Mouse (Mus musculus): ENCODE results near the gene Cwc22. TPM values are rescaled to one million over a fixed set of nuclear protein-coding genes. Genes with fewer than 3 reads are reported as not detected.

Cwc22 gene
- polyA plus RNA-seq, 1 experiment = 5.7 TPM

- Histone ChIP-seq H3K36me3 (ENCODE audit: control insufficient read depth, insufficient read depth, low read length) (peaks cover 2% of the 10 kb centered on the region), H3K27ac (ENCODE audit: insufficient read depth, low read depth, low read length) (no peak overlapping the region), H3K27me3 (replicated peaks; ENCODE audit: control insufficient read depth, insufficient read depth, low read length) (no peaks in the 10 kb centered on the region), H3K4me3 (ENCODE audit: insufficient read depth, low read depth, low read length) (no peak overlapping the region), H3K4me1 (ENCODE audit: control insufficient read depth, insufficient read depth, low read length) (no peaks in the 10 kb centered on the region)
- TF ChIP-seq POLR2A (IDR thresholded peaks at IDR 0.05; ENCODE audit: low read depth, low read length) = no peak
- TF ChIP-seq CTCF (conservative IDR thresholded peaks at IDR 0.05; ENCODE audit: insufficient read depth, insufficient read length, low read depth, low read length) = no peak
- WGBS = 91% methylated on average over 7 of the region's 7 CpGs
- DNase-seq = no peak
Observed at GRCm38 (mm10) chr2:77926468-77926867, 19.7 kb downstream of the Cwc22 start.

- H3K36me3 ChIP-seq (ENCODE audit: control insufficient read depth, insufficient read depth, low read length) = peaks cover 2% of the 10 kb centered on the region
Observed at GRCm38 (mm10) chr2:77925997-77926396, 20.2 kb downstream of the Cwc22 start.

GRCm38 (mm10) chr2:77925187-77925924 is 20.8 kb downstream of the Cwc22 start:
- no peak overlapping the region for H3K4me3 ChIP-seq (ENCODE audit: insufficient read depth, low read depth, low read length)
- DNase-seq = no peak
- peaks cover 2% of the 10 kb centered on the region for H3K36me3 ChIP-seq (ENCODE audit: control insufficient read depth, insufficient read depth, low read length)
- no peaks in the 10 kb centered on the region for H3K4me1 ChIP-seq (ENCODE audit: control insufficient read depth, insufficient read depth, low read length)
- TF ChIP-seq POLR2A (IDR thresholded peaks at IDR 0.05; ENCODE audit: low read depth, low read length) (no peak), CTCF (conservative IDR thresholded peaks at IDR 0.05; ENCODE audit: insufficient read depth, insufficient read length, low read depth, low read length) (no peak)
- no peaks in the 10 kb centered on the region for H3K27me3 ChIP-seq (replicated peaks; ENCODE audit: control insufficient read depth, insufficient read depth, low read length)
- no peak overlapping the region for H3K27ac ChIP-seq (ENCODE audit: insufficient read depth, low read depth, low read length)
- 55% methylated on average over 7 of the region's 7 CpGs for WGBS

More at GRCm38 (mm10) chr2:77925997-77926396, 20.2 kb downstream of the Cwc22 start:
- Histone ChIP-seq H3K27ac (ENCODE audit: insufficient read depth, low read depth, low read length) (no peak overlapping the region), H3K4me3 (ENCODE audit: insufficient read depth, low read depth, low read length) (no peak overlapping the region), H3K27me3 (replicated peaks; ENCODE audit: control insufficient read depth, insufficient read depth, low read length) (no peaks in the 10 kb centered on the region), H3K4me1 (ENCODE audit: control insufficient read depth, insufficient read depth, low read length) (no peaks in the 10 kb centered on the region)
- WGBS = 92% methylated on average over 2 of the region's 2 CpGs
- no peak for TF ChIP-seq POLR2A (IDR thresholded peaks at IDR 0.05; ENCODE audit: low read depth, low read length)
- TF ChIP-seq CTCF (conservative IDR thresholded peaks at IDR 0.05; ENCODE audit: insufficient read depth, insufficient read length, low read depth, low read length) = no peak
- DNase-seq = no peak

- Histone ChIP-seq H3K27ac (ENCODE audit: insufficient read depth, low read depth, low read length) (no peak overlapping the region), H3K27me3 (replicated peaks; ENCODE audit: control insufficient read depth, insufficient read depth, low read length) (no peaks in the 10 kb centered on the region), H3K4me1 (ENCODE audit: control insufficient read depth, insufficient read depth, low read length) (no peaks in the 10 kb centered on the region), H3K36me3 (ENCODE audit: control insufficient read depth, insufficient read depth, low read length) (peaks cover 5% of the 10 kb centered on the region), H3K4me3 (ENCODE audit: insufficient read depth, low read depth, low read length) (no peak overlapping the region)
- 96% methylated on average over 3 of the region's 3 CpGs for WGBS
- no peak for DNase-seq
- TF ChIP-seq POLR2A (IDR thresholded peaks at IDR 0.05; ENCODE audit: low read depth, low read length) (no peak), CTCF (conservative IDR thresholded peaks at IDR 0.05; ENCODE audit: insufficient read depth, insufficient read length, low read depth, low read length) (no peak)
Observed at GRCm38 (mm10) chr2:77924003-77924402, 22.2 kb downstream of the Cwc22 start.

GRCm38 (mm10) chr2:77923182-77923581 is 23.0 kb downstream of the Cwc22 start:
- Histone ChIP-seq H3K4me3 (ENCODE audit: insufficient read depth, low read depth, low read length) (no peak overlapping the region), H3K27ac (ENCODE audit: insufficient read depth, low read depth, low read length) (no peak overlapping the region), H3K36me3 (ENCODE audit: control insufficient read depth, insufficient read depth, low read length) (peaks cover 5% of the 10 kb centered on the region), H3K27me3 (replicated peaks; ENCODE audit: control insufficient read depth, insufficient read depth, low read length) (no peaks in the 10 kb centered on the region), H3K4me1 (ENCODE audit: control insufficient read depth, insufficient read depth, low read length) (no peaks in the 10 kb centered on the region)
- no peak for DNase-seq
- no peak for TF ChIP-seq POLR2A (IDR thresholded peaks at IDR 0.05; ENCODE audit: low read depth, low read length)
- no peak for TF ChIP-seq CTCF (conservative IDR thresholded peaks at IDR 0.05; ENCODE audit: insufficient read depth, insufficient read length, low read depth, low read length)
- 94% methylated on average over 8 of the region's 8 CpGs for WGBS

- H3K4me3 ChIP-seq (ENCODE audit: insufficient read depth, low read depth, low read length) = no peak overlapping the region
- H3K36me3 ChIP-seq (ENCODE audit: control insufficient read depth, insufficient read depth, low read length) = peaks cover 6% of the 10 kb centered on the region
- TF ChIP-seq CTCF (conservative IDR thresholded peaks at IDR 0.05; ENCODE audit: insufficient read depth, insufficient read length, low read depth, low read length) = no peak
- TF ChIP-seq POLR2A (IDR thresholded peaks at IDR 0.05; ENCODE audit: low read depth, low read length) = no peak
- no peak for DNase-seq
- H3K27me3 ChIP-seq (replicated peaks; ENCODE audit: control insufficient read depth, insufficient read depth, low read length) = no peaks in the 10 kb centered on the region
- H3K27ac ChIP-seq (ENCODE audit: insufficient read depth, low read depth, low read length) = no peak overlapping the region
- H3K4me1 ChIP-seq (ENCODE audit: control insufficient read depth, insufficient read depth, low read length) = no peaks in the 10 kb centered on the region
- 92% methylated on average over 4 of the region's 4 CpGs for WGBS
Observed at GRCm38 (mm10) chr2:77921307-77921706, 24.9 kb downstream of the Cwc22 start.

GRCm38 (mm10) chr2:77920621-77921020 is 25.6 kb downstream of the Cwc22 start:
- H3K27me3 ChIP-seq (replicated peaks; ENCODE audit: control insufficient read depth, insufficient read depth, low read length) = no peaks in the 10 kb centered on the region
- H3K36me3 ChIP-seq (ENCODE audit: control insufficient read depth, insufficient read depth, low read length) = peaks cover 6% of the 10 kb centered on the region
- TF ChIP-seq POLR2A (IDR thresholded peaks at IDR 0.05; ENCODE audit: low read depth, low read length) = no peak
- no peak for TF ChIP-seq CTCF (conservative IDR thresholded peaks at IDR 0.05; ENCODE audit: insufficient read depth, insufficient read length, low read depth, low read length)
- no peak overlapping the region for H3K27ac ChIP-seq (ENCODE audit: insufficient read depth, low read depth, low read length)
- DNase-seq = no peak
- WGBS = 97% methylated on average over 2 of the region's 2 CpGs
- H3K4me1 ChIP-seq (ENCODE audit: control insufficient read depth, insufficient read depth, low read length) = no peaks in the 10 kb centered on the region
- no peak overlapping the region for H3K4me3 ChIP-seq (ENCODE audit: insufficient read depth, low read depth, low read length)
